Comparison of ENCODE assay signal across 11 mouse cellular contexts in the genomic region with DNA sequence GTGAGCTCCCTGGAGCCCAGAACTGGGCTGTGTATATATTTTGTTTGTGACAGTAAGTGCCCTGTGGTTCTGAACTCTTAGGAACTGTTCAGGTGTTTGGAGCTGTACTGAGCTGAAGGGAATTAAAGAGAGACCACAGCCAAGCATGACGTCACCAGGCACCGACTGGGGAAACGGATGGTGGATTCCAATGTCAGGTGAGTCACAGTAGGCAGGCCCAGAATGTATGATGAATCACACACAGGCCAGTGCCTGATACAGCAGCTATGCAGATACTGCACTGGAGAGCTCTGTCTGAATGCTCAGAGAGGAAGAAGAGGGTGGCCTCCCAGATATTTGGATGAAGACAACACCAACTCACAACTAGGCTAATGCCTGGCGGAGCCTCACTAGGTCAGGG. TPM values are rescaled to one million over a fixed set of nuclear protein-coding genes. Genes with fewer than 3 reads are reported as not detected.
DNase-seq lines count a peak whose midpoint lies in the region; ATAC-seq and TF ChIP-seq lines count a peak whose summit lies in the region.
"Had no signal": no experiment of that assay in that cellular context is flagged by ENCODE, and none has a peak within 500 bp of the region (broad histone marks: within the 10 kb centered on the region; RNA-seq: fewer than 3 reads in every experiment).

No protein-coding gene starts in this region.

- no peaks in the 10 kb centered on the region for H3K9me3 ChIP-seq in limb, embryonic 14.5 days (ENCODE audit: control insufficient read depth, low read length)
- H3K9me3 ChIP-seq in limb, embryonic 10.5 days (replicated peaks), result no peaks in the 10 kb centered on the region
- H3K9me3 ChIP-seq: hindbrain, embryonic 10.5 days; limb, embryonic 15.5 days had no signal

- H3K4me2 ChIP-seq in limb, embryonic 14.5 days (replicated peaks; ENCODE audit: low read depth, low read length, severe bottlenecking), result no peak overlapping the region
- H3K4me2 ChIP-seq: limb, embryonic 15.5 days had no signal

- 0 out of 2 replicates have a peak, but pooled peaks cover under 1% of the 10 kb centered on the region for H3K4me1 ChIP-seq in limb, embryonic 14.5 days (ENCODE audit: control insufficient read depth, insufficient read depth, low read length)
- peaks cover 3% of the 10 kb centered on the region for H3K4me1 ChIP-seq in limb, embryonic 10.5 days
- H3K4me1 ChIP-seq in olfactory bulb, adult 2 months (ENCODE audit: control insufficient read depth, insufficient read depth, low read length), result peaks cover 4% of the 10 kb centered on the region
- H3K4me1 ChIP-seq: hindbrain, embryonic 10.5 days had no signal

- no peaks in the 10 kb centered on the region for H3K27me3 ChIP-seq in limb, embryonic 14.5 days (ENCODE audit: control insufficient read depth, insufficient read depth, low read length)
- H3K27me3 ChIP-seq in limb, embryonic 10.5 days (ENCODE audit: low read depth, poor library complexity, severe bottlenecking), result no peaks in the 10 kb centered on the region
- H3K27me3 ChIP-seq: limb, embryonic 15.5 days had no signal

- WGBS in limb, embryonic 14.5 days, result 60% methylated on average over 4 of the region's 4 CpGs
- 86% methylated on average over 4 of the region's 4 CpGs for WGBS in limb, embryonic 10.5 days
- 51% methylated on average over 4 of the region's 4 CpGs for WGBS in olfactory bulb, adult 2 months

- no peak overlapping the region for H3K27ac ChIP-seq in limb, embryonic 14.5 days (replicated peaks; ENCODE audit: low read depth, low read length)
- no peak overlapping the region for H3K27ac ChIP-seq in limb, embryonic 10.5 days
- peak overlapping the region; percentile 21 for H3K27ac ChIP-seq in olfactory bulb, adult 2 months (ENCODE audit: insufficient read depth, low read depth, low read length)
- H3K27ac ChIP-seq: hindbrain, embryonic 10.5 days; limb, embryonic 15.5 days had no signal

- 0 out of 2 replicates have a peak, but pooled peaks have one; percentile 23 for ATAC-seq in limb, embryonic 14.5 days (ENCODE audit: low FRiP score, low read depth)
- no peak for ATAC-seq in inflammation-experienced regulatory T-cells, adult 6 months

- peak; percentile 11 for DNase-seq in cerebellum, adult 11-12 months
- DNase-seq in cerebellum, adult 11 months, result no peak
- DNase-seq in limb, embryonic 14.5 days (ENCODE audit: low spot score), result no peak
- no peak for DNase-seq in limb, embryonic 10.5 days (ENCODE audit: low spot score)
- DNase-seq in adrenal gland, postnatal 25 days, result peak; percentile 72
- no peak for DNase-seq in thymus, postnatal 0 days (ENCODE audit: low spot score)

- no peak for TF ChIP-seq POLR2A in limb, embryonic 14.5 days (IDR thresholded peaks at IDR 0.05; ENCODE audit: borderline replicate concordance, extremely low read depth, insufficient read depth, insufficient read length)
- TF ChIP-seq POLR2A in olfactory bulb, adult 2 months (IDR thresholded peaks at IDR 0.05; ENCODE audit: insufficient read depth, low read depth, low read length), result no peak

- H3K9ac ChIP-seq in limb, embryonic 14.5 days (ENCODE audit: low read depth, low read length, severe bottlenecking), result no peak overlapping the region
- H3K9ac ChIP-seq: limb, embryonic 15.5 days had no signal

- no peak overlapping the region for H3K4me3 ChIP-seq in limb, embryonic 14.5 days (replicated peaks; ENCODE audit: low read length)
- no peak overlapping the region for H3K4me3 ChIP-seq in limb, embryonic 10.5 days
- H3K4me3 ChIP-seq in olfactory bulb, adult 2 months (ENCODE audit: insufficient read depth, low read depth, low read length), result no peak overlapping the region
- H3K4me3 ChIP-seq: erythroblast, embryonic 14.5 days; hindbrain, embryonic 10.5 days; limb, embryonic 15.5 days had no signal

- H3K36me3 ChIP-seq in limb, embryonic 14.5 days (ENCODE audit: control insufficient read depth, insufficient read depth, low read length), result no peaks in the 10 kb centered on the region
- no peaks in the 10 kb centered on the region for H3K36me3 ChIP-seq in limb, embryonic 10.5 days
- H3K36me3 ChIP-seq: hindbrain, embryonic 10.5 days; limb, embryonic 15.5 days had no signal

- no peak for TF ChIP-seq CTCF in olfactory bulb, adult 2 months (IDR thresholded peaks at IDR 0.05; ENCODE audit: insufficient read depth, low read depth, low read length)

RNA-seq across cellular contexts. Expression of a gene that starts 46.6 kb away (rescaled TPM):
- 43.9 and 51.0 TPM in 2 replicates for polyA plus RNA-seq in limb, embryonic 14.5 days (2012; rRNA removed)
- polyA plus RNA-seq in limb, embryonic 14.5 days (2014; fragmentation: Nextera tagmentation; extraction: Ambion mirVana), result 109 and 113 TPM in 2 replicates
- 189 and 214 TPM in 2 replicates for polyA plus RNA-seq in limb, embryonic 10.5 days (2016; fragmentation: Nextera tagmentation; extraction: Ambion mirVana)
- total RNA-seq in adrenal gland, postnatal 25 days (2021), result 114 and 132 TPM in 2 replicates
- polyA plus RNA-seq in olfactory bulb, adult 2 months (2012; ENCODE audit: insufficient read depth, insufficient read length, low replicate concordance, missing spikeins), result not detected in 2 replicates
- polyA plus RNA-seq in inflammation-experienced regulatory T-cells, adult 6 months (2017; shearing (Covaris generic)), result 10 to 100 TPM; 52.7 to 54.8 (median 53.5) TPM
- 77.1 and 83.0 TPM in 2 replicates for polyA plus RNA-seq in thymus, postnatal 0 days (2015; fragmentation: Nextera tagmentation; extraction: Ambion mirVana)

RNA-seq across cellular contexts. Expression of a gene that starts 52.2 kb away (rescaled TPM):
- 155 and 632 TPM in 2 replicates for polyA plus RNA-seq in limb, embryonic 14.5 days (2012; rRNA removed)
- 646 and 684 TPM in 2 replicates for polyA plus RNA-seq in limb, embryonic 14.5 days (2014; fragmentation: Nextera tagmentation; extraction: Ambion mirVana)
- polyA plus RNA-seq in limb, embryonic 10.5 days (2016; fragmentation: Nextera tagmentation; extraction: Ambion mirVana), result 932 and 987 TPM in 2 replicates
- total RNA-seq in adrenal gland, postnatal 25 days (2021), result 378 and 463 TPM in 2 replicates
- not detected in 2 replicates for polyA plus RNA-seq in olfactory bulb, adult 2 months (2012; ENCODE audit: insufficient read depth, insufficient read length, low replicate concordance, missing spikeins)
- polyA plus RNA-seq in inflammation-experienced regulatory T-cells, adult 6 months (2017; shearing (Covaris generic)), result 100 to 1,000 TPM; 402 to 450 (median 421) TPM
- 649 and 709 TPM in 2 replicates for polyA plus RNA-seq in thymus, postnatal 0 days (2015; fragmentation: Nextera tagmentation; extraction: Ambion mirVana)

Comparison
In these comparisons a context has a peak if more than half of its experiments do, and no peak if none do; other contexts are left out.
1. DNase-seq: peak in cerebellum, adult 11-12 months (single experiment) and adrenal gland, postnatal 25 days (single experiment); none in cerebellum, adult 11 months (single experiment), limb, embryonic 14.5 days (single experiment), limb, embryonic 10.5 days (single experiment) and thymus, postnatal 0 days (single experiment).
2. RNA of a gene that starts 46.6 kb away (polyA plus RNA-seq): 189 to 214 TPM in limb, embryonic 10.5 days, 43.9 to 113 TPM in limb, embryonic 14.5 days, 77.1 to 83.0 TPM in thymus, postnatal 0 days and 52.7 to 54.8 TPM in inflammation-experienced regulatory T-cells, adult 6 months; not detected in olfactory bulb, adult 2 months; every median in the first group is over 10 times any median in the second.
3. RNA of a gene that starts 52.2 kb away (polyA plus RNA-seq): 932 to 987 TPM in limb, embryonic 10.5 days, 155 to 684 TPM in limb, embryonic 14.5 days, 649 to 709 TPM in thymus, postnatal 0 days and 402 to 450 TPM in inflammation-experienced regulatory T-cells, adult 6 months; not detected in olfactory bulb, adult 2 months; every median in the first group is over 100 times any median in the second.